Mouse (Mus musculus): Measurements from ENCODE around the gene Fsd2.

DNA sequence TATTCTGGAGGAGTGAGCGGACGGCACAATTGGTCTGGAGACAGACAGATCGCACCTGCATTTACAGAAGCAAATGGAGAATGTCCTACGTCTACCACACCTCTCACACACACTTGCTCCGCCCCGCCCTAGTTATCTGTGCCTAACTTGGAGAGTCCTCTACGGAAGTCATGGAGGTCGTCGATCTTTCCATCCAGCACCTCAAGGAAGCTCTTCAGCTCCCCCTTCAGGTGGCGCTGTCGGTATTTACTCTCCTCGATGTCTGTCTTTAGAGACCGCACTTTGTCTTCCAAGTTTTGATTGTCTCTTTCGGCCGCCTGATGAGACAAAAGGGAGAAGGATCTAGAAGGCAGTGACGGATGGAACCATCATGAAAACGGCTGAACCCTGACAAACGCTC lies 43.4 kb upstream of the Fsd2 start:
- no peak for TF ChIP-seq POLR2A (IDR thresholded peaks at IDR 0.05; ENCODE audit: borderline replicate concordance, extremely low read depth, low read depth, low read length)
- no peak for TF ChIP-seq CTCF (IDR thresholded peaks at IDR 0.05; ENCODE audit: insufficient read depth, low read length)

All from lung, adult 2 months (tissue).